Comparison of ENCODE assay signal across 18 mouse cellular contexts in genomic region chr9:11276966-11277365, GRCm38 (mm10).
"Had no signal": no experiment of that assay in that cellular context is flagged by ENCODE, and none has a peak within 500 bp of the region (broad histone marks: within the 10 kb centered on the region; RNA-seq: fewer than 3 reads in every experiment).

No protein-coding gene starts in this region.

- DNase-seq: liver, postnatal 0 days; lung, adult 2 months; lung, postnatal 14 days; lung, postnatal 36 days; right cerebral cortex, postnatal 14 days; thymus, adult 2 months; thymus, postnatal 25 days; thymus, postnatal 4 days had no signal

- H3K4me2 ChIP-seq: liver, embryonic 15.5 days; lung, embryonic 15.5 days; midbrain, embryonic 11.5 days; midbrain, embryonic 15.5 days; neural tube, embryonic 12.5 days; stomach, embryonic 15.5 days had no signal

- H3K4me3 ChIP-seq: liver, embryonic 15.5 days; lung, embryonic 15.5 days; midbrain, embryonic 15.5 days; neural tube, embryonic 12.5 days; stomach, embryonic 15.5 days had no signal

- ATAC-seq: liver, postnatal 0 days; lung, postnatal 0 days; midbrain, embryonic 15.5 days had no signal

- H3K27me3 ChIP-seq: liver, embryonic 15.5 days; lung, embryonic 15.5 days; megakaryocyte, embryonic 14.5 days; midbrain, embryonic 15.5 days; neural tube, embryonic 12.5 days; stomach, embryonic 15.5 days had no signal

- H3K9me3 ChIP-seq: liver, embryonic 15.5 days; lung, embryonic 15.5 days; midbrain, embryonic 15.5 days; stomach, embryonic 15.5 days had no signal

- H3K9ac ChIP-seq: liver, embryonic 15.5 days; liver, postnatal 0 days; lung, embryonic 15.5 days; midbrain, embryonic 15.5 days; neural tube, embryonic 12.5 days; stomach, embryonic 15.5 days had no signal

- H3K27ac ChIP-seq: liver, embryonic 15.5 days; lung, embryonic 15.5 days; macrophage; midbrain, embryonic 15.5 days; neural tube, embryonic 12.5 days; stomach, embryonic 15.5 days; stomach, postnatal 0 days had no signal

- H3K36me3 ChIP-seq: liver, embryonic 15.5 days; lung, embryonic 15.5 days; midbrain, embryonic 15.5 days; neural tube, embryonic 12.5 days; stomach, embryonic 15.5 days had no signal

- H3K4me1 ChIP-seq: liver, embryonic 15.5 days; lung, embryonic 15.5 days; megakaryocyte, embryonic 14.5 days; midbrain, embryonic 15.5 days; neural tube, embryonic 12.5 days; stomach, embryonic 15.5 days had no signal
